Mouse (Mus musculus) CD4-positive, CD25-positive, alpha-beta regulatory T cell, adult 9 weeks (primary cell): Measurements from ENCODE around the gene Olfr1388. TPM values are rescaled to one million over a fixed set of nuclear protein-coding genes. Genes with fewer than 3 reads are reported as not detected.

Experiments used
- polyA plus RNA-seq: library from polyadenylated mRNA; unstranded; fragments of 100-300 nt; shearing (Covaris generic); gene quantifications from one replicate; pipeline ENCODE4 v1.2.1, GENCODE M21; 2017

Olfr1388 gene
- polyA plus RNA-seq = not detected

GRCm38 (mm10) chr11:49436411-49436810 is at the start of gene Olfr1388:
Gene Olfr1388 (plus strand): TSS chr11:49436624.

GRCm38 (mm10) chr11:49422767-49423166 is 13.7 kb upstream of the Olfr1388 start, which contains the start of gene Olfr1389:
Gene Olfr1389 (plus strand): TSS chr11:49423067.

GRCm38 (mm10) chr11:49455043-49455442 is 18.6 kb downstream of the Olfr1388 start, which contains the start of gene Olfr1387:
Gene Olfr1387 (plus strand): TSS chr11:49455343.

GRCm38 (mm10) chr11:49464746-49465145 is 28.3 kb downstream of the Olfr1388 start, which contains the start of gene Olfr1386:
Gene Olfr1386 (plus strand): TSS chr11:49465046.

GRCm38 (mm10) chr11:49488770-49489169 is 52.3 kb downstream of the Olfr1388 start, which contains the start of gene Olfr1385:
Gene Olfr1385 (plus strand): TSS chr11:49489070.

Other genes with a start within 250 kb of the Olfr1388 start
- not detected for gene Btnl9, start 249.5 kb upstream of the Olfr1388 start, polyA plus RNA-seq
- 82.0 TPM for gene Zfp62, start 233.3 kb upstream of the Olfr1388 start, polyA plus RNA-seq
- gene Mgat1, start 192.4 kb upstream of the Olfr1388 start, polyA plus RNA-seq = 117 TPM
- gene Olfr1393, start 158.3 kb upstream of the Olfr1388 start, polyA plus RNA-seq = not detected
- gene Olfr1392, start 151.3 kb upstream of the Olfr1388 start, polyA plus RNA-seq = not detected
- gene Olfr10, start 131.9 kb upstream of the Olfr1388 start, polyA plus RNA-seq = not detected
- not detected for gene Olfr1391, start 113.9 kb upstream of the Olfr1388 start, polyA plus RNA-seq
- not detected for gene Olfr1390, start 101.4 kb upstream of the Olfr1388 start, polyA plus RNA-seq
- gene Olfr1389, start 13.6 kb upstream of the Olfr1388 start, polyA plus RNA-seq = not detected
- gene Olfr1387, start 18.7 kb downstream of the Olfr1388 start, polyA plus RNA-seq = not detected
- gene Olfr1386, start 28.4 kb downstream of the Olfr1388 start, polyA plus RNA-seq = not detected
- gene Olfr1385, start 52.4 kb downstream of the Olfr1388 start, polyA plus RNA-seq = not detected
- gene Olfr1384, start 70.1 kb downstream of the Olfr1388 start, polyA plus RNA-seq = not detected
- not detected for gene Olfr1383, start 83.0 kb downstream of the Olfr1388 start, polyA plus RNA-seq
- not detected for gene Olfr1382, start 91.6 kb downstream of the Olfr1388 start, polyA plus RNA-seq
- not detected for gene Olfr1381, start 106.8 kb downstream of the Olfr1388 start, polyA plus RNA-seq
- not detected for gene Olfr1380, start 120.3 kb downstream of the Olfr1388 start, polyA plus RNA-seq
- not detected for gene Flt4, start 172.6 kb downstream of the Olfr1388 start, polyA plus RNA-seq
- not detected for gene Scgb3a1, start 227.0 kb downstream of the Olfr1388 start, polyA plus RNA-seq